Mouse (Mus musculus): Measurements from ENCODE around the gene Cad.

DNA sequence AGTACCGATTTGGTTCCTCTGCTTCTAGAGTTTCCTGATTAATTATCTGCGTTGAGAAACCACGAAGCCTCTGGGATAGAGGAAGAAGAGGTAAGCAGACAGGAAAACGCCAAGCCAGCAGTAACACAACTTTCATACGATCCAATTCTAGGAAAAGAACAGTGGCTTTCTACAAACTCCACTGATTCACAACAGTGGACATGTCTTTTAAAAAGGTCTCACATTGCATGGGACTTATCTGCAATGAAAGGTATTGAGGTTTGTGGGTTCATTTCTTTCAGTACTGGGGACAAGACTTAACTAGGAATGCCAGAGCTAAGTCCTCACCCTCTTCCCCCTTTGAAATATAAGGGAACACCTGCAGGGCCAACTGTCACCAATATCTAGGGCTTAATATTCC is 7.5 kb upstream of the Cad start:
- TF ChIP-seq TAL1 (IDR thresholded peaks at IDR 0.05; ENCODE audit: low read length) (no peak), E2F4 (IDR thresholded peaks at IDR 0.05; ENCODE audit: borderline replicate concordance, low read depth, low read length) (no peak), CTCF (IDR thresholded peaks at IDR 0.05 in 2 of 3, conservative IDR thresholded peaks at IDR 0.05 in 1 of 3; ENCODE audit: control insufficient read depth in 1 of 3, insufficient read depth in 1 of 3, low read depth in 2 of 3, low read length in 3 of 3, poor library complexity in 1 of 3, severe bottlenecking in 1 of 3) (no peak)
